In the genomic region with DNA sequence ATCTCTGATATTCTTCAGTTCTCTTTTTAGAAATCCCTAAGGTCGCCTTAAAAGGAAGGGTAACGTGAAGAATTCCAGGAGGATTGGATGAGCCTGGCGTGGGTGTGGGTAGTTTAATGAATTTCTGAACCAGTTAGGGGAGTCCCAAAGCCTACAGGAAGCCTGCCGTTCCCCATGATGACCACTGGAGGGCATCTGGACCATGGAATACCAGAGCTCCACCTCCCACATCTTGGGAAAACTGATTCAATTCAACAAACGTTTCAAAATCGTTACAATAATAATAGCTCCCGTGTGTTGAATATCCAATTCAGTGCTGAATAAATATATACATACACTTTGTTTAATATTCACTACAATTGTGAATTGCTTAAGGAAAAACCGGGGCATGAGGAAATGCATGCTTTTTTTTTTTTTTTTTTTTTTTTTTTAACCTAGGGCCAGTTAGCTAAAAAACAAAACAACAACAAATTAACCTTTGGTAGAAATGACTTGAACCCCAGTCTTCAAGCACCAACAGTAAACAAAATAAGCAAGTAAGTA, we compare ENCODE assay signal across 9 mouse cellular contexts. TPM values are rescaled to one million over a fixed set of nuclear protein-coding genes. Genes with fewer than 3 reads are reported as not detected.
DNase-seq lines count a peak whose midpoint lies in the region; ATAC-seq lines count a peak whose summit lies in the region.
"Had no signal": no experiment of that assay in that cellular context is flagged by ENCODE, and none has a peak within 500 bp of the region (broad histone marks: within the 10 kb centered on the region; RNA-seq: fewer than 3 reads in every experiment).

No protein-coding gene starts in this region.

- no peak overlapping the region for H3K4me3 ChIP-seq in hindbrain, embryonic 10.5 days
- no peak overlapping the region for H3K4me3 ChIP-seq in hindbrain, embryonic 13.5 days
- H3K4me3 ChIP-seq in midbrain, embryonic 14.5 days (replicated peaks; ENCODE audit: low read depth, low read length), result no peak overlapping the region
- H3K4me3 ChIP-seq: lung, embryonic 15.5 days had no signal

- H3K9me3 ChIP-seq in hindbrain, embryonic 10.5 days, result no peaks in the 10 kb centered on the region
- H3K9me3 ChIP-seq in hindbrain, embryonic 13.5 days, result no peaks in the 10 kb centered on the region
- no peaks in the 10 kb centered on the region for H3K9me3 ChIP-seq in midbrain, embryonic 14.5 days (ENCODE audit: control insufficient read depth, low read length)
- H3K9me3 ChIP-seq: lung, embryonic 15.5 days had no signal

- peaks cover 15% of the 10 kb centered on the region for H3K27me3 ChIP-seq in hindbrain, embryonic 10.5 days (ENCODE audit: insufficient read depth, poor library complexity, severe bottlenecking)
- H3K27me3 ChIP-seq in hindbrain, embryonic 13.5 days, result peaks cover 20% of the 10 kb centered on the region; the same call in 1 of the 2 replicates
- no peaks in the 10 kb centered on the region for H3K27me3 ChIP-seq in midbrain, embryonic 14.5 days (ENCODE audit: control insufficient read depth, insufficient read depth, low read length)

- H3K4me1 ChIP-seq in hindbrain, embryonic 10.5 days (replicated peaks), result peaks cover 53% of the 10 kb centered on the region
- H3K4me1 ChIP-seq in hindbrain, embryonic 13.5 days (replicated peaks), result peaks cover 38% of the 10 kb centered on the region
- H3K4me1 ChIP-seq in midbrain, embryonic 14.5 days (ENCODE audit: control insufficient read depth, insufficient read depth, low read length), result peaks cover 33% of the 10 kb centered on the region

- no peak for ATAC-seq in hindbrain, embryonic 13.5 days (ENCODE audit: low FRiP score)
- peak; percentile 77 for ATAC-seq in granulocyte monocyte progenitor cell, adult 5-6 weeks (replicated peaks; ENCODE audit: poor library complexity, severe bottlenecking)
- no peak for ATAC-seq in midbrain, embryonic 14.5 days (ENCODE audit: low FRiP score, low TSS enrichment)

- 2% methylated on average over 8 of the region's 8 CpGs for WGBS in hindbrain, embryonic 10.5 days
- WGBS in hindbrain, embryonic 13.5 days, result under 1% methylated on average over 8 of the region's 8 CpGs
- under 1% methylated on average over 8 of the region's 8 CpGs for WGBS in midbrain, embryonic 14.5 days

- no peak overlapping the region for H3K4me2 ChIP-seq in hindbrain, embryonic 13.5 days
- no peak overlapping the region for H3K4me2 ChIP-seq in midbrain, embryonic 14.5 days (ENCODE audit: low read length)
- H3K4me2 ChIP-seq: lung, embryonic 15.5 days had no signal

- peak; percentile 58 for DNase-seq in hindbrain, embryonic 10.5 days (ENCODE audit: low spot score)
- DNase-seq in R1 (ENCODE audit: low read depth, low spot score), result peak; percentile 86
- peak; percentile 67 to 73 for DNase-seq in cerebellum, postnatal 36 days
- peak; percentile 71 to 86 for DNase-seq in layer of hippocampus, postnatal 14 days (ENCODE audit: low spot score in 2 of 2)
- peak; percentile 93 for DNase-seq in midbrain, embryonic 14.5 days
- DNase-seq in telencephalon, adult 2 months (ENCODE audit: low read depth, low spot score), result peak; percentile 57

- H3K27ac ChIP-seq in hindbrain, embryonic 10.5 days, result no peak overlapping the region
- no peak overlapping the region for H3K27ac ChIP-seq in hindbrain, embryonic 13.5 days
- H3K27ac ChIP-seq in midbrain, embryonic 14.5 days (replicated peaks; ENCODE audit: low read depth, low read length), result no peak overlapping the region

- H3K9ac ChIP-seq in hindbrain, embryonic 13.5 days, result no peak overlapping the region
- H3K9ac ChIP-seq in midbrain, embryonic 14.5 days (replicated peaks; ENCODE audit: low read length), result no peak overlapping the region
- H3K9ac ChIP-seq: lung, embryonic 15.5 days had no signal

- H3K36me3 ChIP-seq in hindbrain, embryonic 10.5 days, result no peaks in the 10 kb centered on the region
- no peaks in the 10 kb centered on the region for H3K36me3 ChIP-seq in hindbrain, embryonic 13.5 days
- H3K36me3 ChIP-seq in midbrain, embryonic 14.5 days (ENCODE audit: control insufficient read depth, insufficient read depth, low read length), result no peaks in the 10 kb centered on the region
- H3K36me3 ChIP-seq: lung, embryonic 15.5 days had no signal

RNA-seq across cellular contexts. Expression of a gene that starts 17.2 kb away (rescaled TPM):
- polyA plus RNA-seq in hindbrain, embryonic 10.5 days (2016; fragmentation: Nextera tagmentation; extraction: Ambion mirVana), result 3.8 and 4.5 TPM in 2 replicates
- 1.8 and 2.9 TPM in 2 replicates for polyA plus RNA-seq in hindbrain, embryonic 13.5 days (2015; fragmentation: Nextera tagmentation; extraction: Ambion mirVana)
- not detected in 2 replicates for total RNA-seq in granulocyte monocyte progenitor cell, adult 5-6 weeks (2014; fragmentation: Nextera tagmentation)
- total RNA-seq in granulocyte monocyte progenitor cell, adult 5-6 weeks (2017), result not detected in 2 replicates
- total RNA-seq in layer of hippocampus, postnatal 14 days (2021), result 1 to 10 TPM; 1.6 to 1.8 TPM
- 0.32 and 1.4 TPM in 2 replicates for polyA plus RNA-seq in midbrain, embryonic 14.5 days (2014; fragmentation: Nextera tagmentation; extraction: Ambion mirVana)

RNA-seq across cellular contexts. Expression of a gene that starts 25.2 kb away (rescaled TPM):
- polyA plus RNA-seq in hindbrain, embryonic 10.5 days (2016; fragmentation: Nextera tagmentation; extraction: Ambion mirVana), result 154 and 199 TPM in 2 replicates
- polyA plus RNA-seq in hindbrain, embryonic 13.5 days (2015; fragmentation: Nextera tagmentation; extraction: Ambion mirVana), result 161 and 170 TPM in 2 replicates
- 35.6 and 44.7 TPM in 2 replicates for total RNA-seq in granulocyte monocyte progenitor cell, adult 5-6 weeks (2014; fragmentation: Nextera tagmentation)
- total RNA-seq in granulocyte monocyte progenitor cell, adult 5-6 weeks (2017), result 26.6 and 47.7 TPM in 2 replicates
- 10 to 100 TPM; 50.4 to 55.2 TPM for total RNA-seq in layer of hippocampus, postnatal 14 days (2021)
- polyA plus RNA-seq in midbrain, embryonic 14.5 days (2014; fragmentation: Nextera tagmentation; extraction: Ambion mirVana), result 146 and 152 TPM in 2 replicates

RNA-seq across cellular contexts. Expression of a gene that starts 32.2 kb away (rescaled TPM):
- polyA plus RNA-seq in hindbrain, embryonic 10.5 days (2016; fragmentation: Nextera tagmentation; extraction: Ambion mirVana), result 19.0 and 20.2 TPM in 2 replicates
- 15.9 and 16.0 TPM in 2 replicates for polyA plus RNA-seq in hindbrain, embryonic 13.5 days (2015; fragmentation: Nextera tagmentation; extraction: Ambion mirVana)
- total RNA-seq in granulocyte monocyte progenitor cell, adult 5-6 weeks (2014; fragmentation: Nextera tagmentation), result not detected in 2 replicates
- total RNA-seq in granulocyte monocyte progenitor cell, adult 5-6 weeks (2017), result 0.05 TPM in 1 of 2 replicates, not detected in the other
- total RNA-seq in layer of hippocampus, postnatal 14 days (2021), result 100 to 1,000 TPM; 184 TPM
- polyA plus RNA-seq in midbrain, embryonic 14.5 days (2014; fragmentation: Nextera tagmentation; extraction: Ambion mirVana), result 15.6 and 19.4 TPM in 2 replicates
